Mouse (Mus musculus): ENCODE data around the gene Ddx46. TPM values are rescaled to one million over a fixed set of nuclear protein-coding genes. Genes with fewer than 3 reads are reported as not detected.
"Not testable (repeated sequence)": the region's sequence is repeated elsewhere in the genome, so short reads cannot be mapped to it uniquely, and the experiment has no call there.

Gene Ddx46
- 44.2 and 49.5 TPM in 2 replicates for total RNA-seq (2015)
- 58.1 and 60.1 TPM in 2 replicates for total RNA-seq (2017)

- ATAC-seq (ENCODE audit: poor library complexity, severe bottlenecking): peak; percentile 100
Observed at GRCm38 (mm10) chr13:55634639-55635127, at the start of gene Ddx46. TSS of gene Ddx46 (plus strand) at chr13:55635027.

GRCm38 (mm10) chr13:55591961-55592490, 42.8 kb upstream of the Ddx46 start:
- no peak for ATAC-seq (ENCODE audit: poor library complexity, severe bottlenecking)

- ATAC-seq (ENCODE audit: poor library complexity, severe bottlenecking): peak; percentile 100
Observed at GRCm38 (mm10) chr13:55592512-55593253, 42.1 kb upstream of the Ddx46 start.

- no peak for ATAC-seq (ENCODE audit: poor library complexity, severe bottlenecking)
Observed at GRCm38 (mm10) chr13:55593254-55593747, 41.5 kb upstream of the Ddx46 start.

GRCm38 (mm10) chr13:55595375-55595774, 39.5 kb upstream of the Ddx46 start:
- ATAC-seq (ENCODE audit: poor library complexity, severe bottlenecking): no peak

GRCm38 (mm10) chr13:55596802-55597201, 38.0 kb upstream of the Ddx46 start:
- ATAC-seq (ENCODE audit: poor library complexity, severe bottlenecking): no peak

GRCm38 (mm10) chr13:55599566-55600540, 35.0 kb upstream of the Ddx46 start, which contains the start of gene B4galt7:
TSS of gene B4galt7 (plus strand) at chr13:55599896.
- ATAC-seq (ENCODE audit: poor library complexity, severe bottlenecking): peak; percentile 97

- peak; percentile 66 for ATAC-seq (ENCODE audit: poor library complexity, severe bottlenecking)
Observed at GRCm38 (mm10) chr13:55600657-55601056, 34.2 kb upstream of the Ddx46 start.

GRCm38 (mm10) chr13:55601611-55602010, 33.2 kb upstream of the Ddx46 start:
- ATAC-seq (ENCODE audit: poor library complexity, severe bottlenecking): peak; percentile 58

GRCm38 (mm10) chr13:55604606-55605005, 30.2 kb upstream of the Ddx46 start:
- no peak for ATAC-seq (ENCODE audit: poor library complexity, severe bottlenecking)

- no peak for ATAC-seq (ENCODE audit: poor library complexity, severe bottlenecking)
Observed at GRCm38 (mm10) chr13:55606899-55607623, 27.8 kb upstream of the Ddx46 start.

- no peak for ATAC-seq (ENCODE audit: poor library complexity, severe bottlenecking)
Observed at GRCm38 (mm10) chr13:55607624-55608006, 27.2 kb upstream of the Ddx46 start.

- ATAC-seq (ENCODE audit: poor library complexity, severe bottlenecking): no peak
Observed at GRCm38 (mm10) chr13:55611996-55612395, 22.8 kb upstream of the Ddx46 start.

- ATAC-seq (ENCODE audit: poor library complexity, severe bottlenecking): no peak
Observed at GRCm38 (mm10) chr13:55613471-55613870, 21.4 kb upstream of the Ddx46 start.

- no peak for ATAC-seq (ENCODE audit: poor library complexity, severe bottlenecking)
Observed at GRCm38 (mm10) chr13:55619328-55619727, 15.5 kb upstream of the Ddx46 start.

GRCm38 (mm10) chr13:55620275-55620674, 14.6 kb upstream of the Ddx46 start:
- ATAC-seq (ENCODE audit: poor library complexity, severe bottlenecking): no peak

- ATAC-seq (ENCODE audit: poor library complexity, severe bottlenecking): not testable (repeated sequence)
Observed at GRCm38 (mm10) chr13:55622156-55622648, 12.6 kb upstream of the Ddx46 start.

GRCm38 (mm10) chr13:55622649-55623541, 11.9 kb upstream of the Ddx46 start, which contains the start of gene Caml:
TSS of gene Caml (plus strand) at chr13:55623005.
- peak; percentile 98 for ATAC-seq (ENCODE audit: poor library complexity, severe bottlenecking)

- ATAC-seq (ENCODE audit: poor library complexity, severe bottlenecking): peak; percentile 64
Observed at GRCm38 (mm10) chr13:55635146-55635571, 332 bp downstream of the Ddx46 start.

All from megakaryocyte, adult 5-6 weeks (primary cell).